Mouse (Mus musculus) hindlimb bud, embryonic 11.5 days (tissue): ENCODE data around the gene Sel1l.
A peak's percentile ranks its signal among the peaks of the same experiment; 100 is the strongest.
"Not testable (repeated sequence)": the region's sequence is repeated elsewhere in the genome, so short reads cannot be mapped to it uniquely, and the experiment has no call there.

Source experiments
- DNase-seq: peaks from one replicate; pipeline ENCODE4 v3.0.0-alpha.2; 2012; ENCODE audit warnings: low read depth, low spot score; ENCODE audit errors: extremely low spot score

Gene Sel1l

GRCm38 (mm10) chr12:91818726-91819125 lies 30.2 kb downstream of the Sel1l start:
- DNase-seq, result no peak

GRCm38 (mm10) chr12:91815990-91816389 lies 33.0 kb downstream of the Sel1l start:
- DNase-seq, result peak; percentile 26

GRCm38 (mm10) chr12:91815552-91815951 lies 33.4 kb downstream of the Sel1l start:
- DNase-seq, result no peak

- no peak for DNase-seq
Measured at GRCm38 (mm10) chr12:91808911-91809310, 40.0 kb downstream of the Sel1l start.

GRCm38 (mm10) chr12:91807761-91808160 lies 41.2 kb downstream of the Sel1l start:
- DNase-seq, result no peak

GRCm38 (mm10) chr12:91807095-91807494 lies 41.9 kb downstream of the Sel1l start:
- DNase-seq, result no peak

GRCm38 (mm10) chr12:91804262-91804661 lies 44.7 kb downstream of the Sel1l start:
- DNase-seq, result no peak

GRCm38 (mm10) chr12:91803207-91803932 lies 45.6 kb downstream of the Sel1l start:
- no peak for DNase-seq

- no peak for DNase-seq
Measured at GRCm38 (mm10) chr12:91802586-91803206, 46.3 kb downstream of the Sel1l start.

- no peak for DNase-seq
Measured at GRCm38 (mm10) chr12:91800861-91801385, 48.0 kb downstream of the Sel1l start.

GRCm38 (mm10) chr12:91799821-91800335 lies 49.1 kb downstream of the Sel1l start:
- no peak for DNase-seq

- no peak for DNase-seq
Measured at GRCm38 (mm10) chr12:91799379-91799773, 49.6 kb downstream of the Sel1l start.

- no peak for DNase-seq
Measured at GRCm38 (mm10) chr12:91798720-91799378, 50.1 kb downstream of the Sel1l start.

- DNase-seq, result no peak
Measured at GRCm38 (mm10) chr12:91796774-91797173, 52.2 kb downstream of the Sel1l start.

- DNase-seq, result no peak
Measured at GRCm38 (mm10) chr12:91793266-91793665, 55.7 kb downstream of the Sel1l start.

- DNase-seq, result no peak
Measured at GRCm38 (mm10) chr12:91791822-91792221, 57.1 kb downstream of the Sel1l start.

- no peak for DNase-seq
Measured at GRCm38 (mm10) chr12:91789801-91790200, 59.2 kb downstream of the Sel1l start.

GRCm38 (mm10) chr12:91788446-91788845 lies 60.5 kb downstream of the Sel1l start:
- DNase-seq, result not testable (repeated sequence)

- no peak for DNase-seq
Measured at GRCm38 (mm10) chr12:91787959-91788437, 61.0 kb downstream of the Sel1l start, which contains the start of gene Ston2. Gene Ston2 (minus strand): TSS chr12:91788387.

- no peak for DNase-seq
Measured at GRCm38 (mm10) chr12:91786355-91786754, 62.6 kb downstream of the Sel1l start.

GRCm38 (mm10) chr12:91781432-91781831 lies 67.5 kb downstream of the Sel1l start:
- no peak for DNase-seq
